Mouse (Mus musculus): ENCODE results near the gene Tsr1. TPM values are rescaled to one million over a fixed set of nuclear protein-coding genes. Genes with fewer than 3 reads are reported as not detected.

Gene Tsr1
- polyA plus RNA-seq, 1 experiment: 16.1 TPM

GRCm38 (mm10) chr11:74866640-74867039, 31.2 kb upstream of the Tsr1 start:
- WGBS: 5% methylated on average over 4 of the region's 4 CpGs
- Histone ChIP-seq H3K27ac (ENCODE audit: insufficient read depth, low read length) (peak overlapping the region; percentile 22; the same call in 1 of the 2 replicates), H3K27me3 (ENCODE audit: control insufficient read depth, insufficient read depth, low read length) (no peaks in the 10 kb centered on the region), H3K4me3 (replicated peaks; ENCODE audit: insufficient read depth, low read depth, low read length) (no peak overlapping the region), H3K4me1 (ENCODE audit: control insufficient read depth, insufficient read depth, low read length) (peaks cover 32% of the 10 kb centered on the region)
- DNase-seq: peak; percentile 90 to 95
- TF ChIP-seq CTCF (IDR thresholded peaks at IDR 0.05; ENCODE audit: borderline replicate concordance, insufficient read depth, low read depth, low read length) (no peak), POLR2A (IDR thresholded peaks at IDR 0.05; ENCODE audit: borderline replicate concordance, insufficient read depth, low read length) (no peak)

- Histone ChIP-seq H3K4me3 (replicated peaks; ENCODE audit: insufficient read depth, low read depth, low read length) (no peak overlapping the region), H3K27me3 (ENCODE audit: control insufficient read depth, insufficient read depth, low read length) (no peaks in the 10 kb centered on the region), H3K27ac (ENCODE audit: insufficient read depth, low read length) (peak overlapping the region; percentile 22), H3K4me1 (ENCODE audit: control insufficient read depth, insufficient read depth, low read length) (peaks cover 32% of the 10 kb centered on the region)
- peak; percentile 91 to 97 for DNase-seq
- 9% methylated on average over 2 of the region's 2 CpGs for WGBS
- TF ChIP-seq CTCF (IDR thresholded peaks at IDR 0.05; ENCODE audit: borderline replicate concordance, insufficient read depth, low read depth, low read length) (no peak), POLR2A (IDR thresholded peaks at IDR 0.05; ENCODE audit: borderline replicate concordance, insufficient read depth, low read length) (no peak)
Measured at GRCm38 (mm10) chr11:74867181-74867580, 30.7 kb upstream of the Tsr1 start.

GRCm38 (mm10) chr11:74868046-74868760, 29.7 kb upstream of the Tsr1 start:
- Histone ChIP-seq H3K4me1 (ENCODE audit: control insufficient read depth, insufficient read depth, low read length) (peaks cover 32% of the 10 kb centered on the region), H3K4me3 (replicated peaks; ENCODE audit: insufficient read depth, low read depth, low read length) (no peak overlapping the region), H3K27ac (ENCODE audit: insufficient read depth, low read length) (no peak overlapping the region), H3K27me3 (ENCODE audit: control insufficient read depth, insufficient read depth, low read length) (no peaks in the 10 kb centered on the region)
- WGBS: 53% methylated on average over 13 of the region's 13 CpGs
- TF ChIP-seq POLR2A (IDR thresholded peaks at IDR 0.05; ENCODE audit: borderline replicate concordance, insufficient read depth, low read length) (no peak), CTCF (IDR thresholded peaks at IDR 0.05; ENCODE audit: borderline replicate concordance, insufficient read depth, low read depth, low read length) (no peak)
- DNase-seq: peak; percentile 41 to 49

- no peaks in the 10 kb centered on the region for H3K27me3 ChIP-seq (ENCODE audit: control insufficient read depth, insufficient read depth, low read length)
- H3K4me1 ChIP-seq (ENCODE audit: control insufficient read depth, insufficient read depth, low read length): peaks cover 40% of the 10 kb centered on the region
- WGBS: 96% methylated on average over 6 of the region's 6 CpGs
- DNase-seq: no peak
- TF ChIP-seq CTCF (IDR thresholded peaks at IDR 0.05; ENCODE audit: borderline replicate concordance, insufficient read depth, low read depth, low read length) (no peak), POLR2A (IDR thresholded peaks at IDR 0.05; ENCODE audit: borderline replicate concordance, insufficient read depth, low read length) (no peak)
- no peak overlapping the region for H3K27ac ChIP-seq (ENCODE audit: insufficient read depth, low read length)
- no peak overlapping the region for H3K4me3 ChIP-seq (replicated peaks; ENCODE audit: insufficient read depth, low read depth, low read length)
Measured at GRCm38 (mm10) chr11:74869603-74870002, 28.3 kb upstream of the Tsr1 start.

GRCm38 (mm10) chr11:74870544-74870943, 27.3 kb upstream of the Tsr1 start:
- no peak for DNase-seq
- H3K4me1 ChIP-seq (ENCODE audit: control insufficient read depth, insufficient read depth, low read length): peaks cover 39% of the 10 kb centered on the region
- no peak overlapping the region for H3K27ac ChIP-seq (ENCODE audit: insufficient read depth, low read length)
- H3K4me3 ChIP-seq (replicated peaks; ENCODE audit: insufficient read depth, low read depth, low read length): no peak overlapping the region
- 82% methylated on average over 4 of the region's 4 CpGs for WGBS
- TF ChIP-seq CTCF (IDR thresholded peaks at IDR 0.05; ENCODE audit: borderline replicate concordance, insufficient read depth, low read depth, low read length) (no peak), POLR2A (IDR thresholded peaks at IDR 0.05; ENCODE audit: borderline replicate concordance, insufficient read depth, low read length) (no peak)
- no peaks in the 10 kb centered on the region for H3K27me3 ChIP-seq (ENCODE audit: control insufficient read depth, insufficient read depth, low read length)

GRCm38 (mm10) chr11:74870991-74871622, 26.8 kb upstream of the Tsr1 start:
- peak in 1 of 2 experiments; percentile 35 for DNase-seq
- WGBS: 49% methylated on average over 12 of the region's 12 CpGs
- Histone ChIP-seq H3K27me3 (ENCODE audit: control insufficient read depth, insufficient read depth, low read length) (no peaks in the 10 kb centered on the region), H3K4me1 (ENCODE audit: control insufficient read depth, insufficient read depth, low read length) (peaks cover 39% of the 10 kb centered on the region), H3K4me3 (replicated peaks; ENCODE audit: insufficient read depth, low read depth, low read length) (no peak overlapping the region), H3K27ac (ENCODE audit: insufficient read depth, low read length) (no peak overlapping the region)
- no peak for TF ChIP-seq CTCF (IDR thresholded peaks at IDR 0.05; ENCODE audit: borderline replicate concordance, insufficient read depth, low read depth, low read length)
- no peak for TF ChIP-seq POLR2A (IDR thresholded peaks at IDR 0.05; ENCODE audit: borderline replicate concordance, insufficient read depth, low read length)

GRCm38 (mm10) chr11:74874630-74875029, 23.2 kb upstream of the Tsr1 start:
- Histone ChIP-seq H3K4me1 (ENCODE audit: control insufficient read depth, insufficient read depth, low read length) (peaks cover 27% of the 10 kb centered on the region), H3K27me3 (ENCODE audit: control insufficient read depth, insufficient read depth, low read length) (no peaks in the 10 kb centered on the region), H3K27ac (ENCODE audit: insufficient read depth, low read length) (no peak overlapping the region), H3K4me3 (replicated peaks; ENCODE audit: insufficient read depth, low read depth, low read length) (no peak overlapping the region)
- TF ChIP-seq POLR2A (IDR thresholded peaks at IDR 0.05; ENCODE audit: borderline replicate concordance, insufficient read depth, low read length): no peak
- TF ChIP-seq CTCF (IDR thresholded peaks at IDR 0.05; ENCODE audit: borderline replicate concordance, insufficient read depth, low read depth, low read length): peak; percentile 12; the same call in 1 of the 2 replicates
- peak; percentile 53 to 70 for DNase-seq
- WGBS: 26% methylated on average over 3 of the region's 3 CpGs

GRCm38 (mm10) chr11:74876801-74877200, 21.1 kb upstream of the Tsr1 start:
- Histone ChIP-seq H3K4me1 (ENCODE audit: control insufficient read depth, insufficient read depth, low read length) (peaks cover 22% of the 10 kb centered on the region), H3K27ac (ENCODE audit: insufficient read depth, low read length) (no peak overlapping the region), H3K27me3 (ENCODE audit: control insufficient read depth, insufficient read depth, low read length) (no peaks in the 10 kb centered on the region), H3K4me3 (replicated peaks; ENCODE audit: insufficient read depth, low read depth, low read length) (no peak overlapping the region)
- WGBS: under 1% methylated on average over 9 of the region's 9 CpGs
- peak; percentile 65 to 80 for DNase-seq
- TF ChIP-seq CTCF (IDR thresholded peaks at IDR 0.05; ENCODE audit: borderline replicate concordance, insufficient read depth, low read depth, low read length): no peak
- TF ChIP-seq POLR2A (IDR thresholded peaks at IDR 0.05; ENCODE audit: borderline replicate concordance, insufficient read depth, low read length): no peak

Data from cerebellum, adult 2 months (tissue).